Mouse (Mus musculus): ENCODE results near the gene Zfp605. TPM values are rescaled to one million over a fixed set of nuclear protein-coding genes. Genes with fewer than 3 reads are reported as not detected.
"Not testable (repeated sequence)": the region's sequence is repeated elsewhere in the genome, so short reads cannot be mapped to it uniquely, and the experiment has no call there.

Zfp605 gene
- polyA plus RNA-seq, 1 experiment from 2014 or later, result 3.0 TPM

GRCm38 (mm10) chr5:110106140-110106871, 3.6 kb upstream of the Zfp605 start:
- H3K36me3 ChIP-seq (ENCODE audit: control insufficient read depth, insufficient read depth, low read length), result peaks cover 36% of the 10 kb centered on the region
- H3K9ac ChIP-seq (ENCODE audit: low read length), result no peak overlapping the region; the same call in 1 of the 2 replicates
- H3K9me3 ChIP-seq (replicated peaks; ENCODE audit: control insufficient read depth, low read length), result peaks cover 6% of the 10 kb centered on the region
- H3K4me3 ChIP-seq (replicated peaks; ENCODE audit: low read length), result peak overlapping the region; percentile 94
- 93% methylated on average over 26 of the region's 26 CpGs for WGBS
- peak overlapping the region; percentile 93 for H3K4me2 ChIP-seq (ENCODE audit: low read depth, low read length)
- no peaks in the 10 kb centered on the region for H3K27me3 ChIP-seq (ENCODE audit: control insufficient read depth, insufficient read depth, low read length)
- no peak overlapping the region for H3K27ac ChIP-seq (ENCODE audit: low read length)
- peaks cover 21% of the 10 kb centered on the region for H3K4me1 ChIP-seq (ENCODE audit: control insufficient read depth, insufficient read depth, low read length)
- no peak for ATAC-seq (ENCODE audit: insufficient read depth, low FRiP score)

DNA sequence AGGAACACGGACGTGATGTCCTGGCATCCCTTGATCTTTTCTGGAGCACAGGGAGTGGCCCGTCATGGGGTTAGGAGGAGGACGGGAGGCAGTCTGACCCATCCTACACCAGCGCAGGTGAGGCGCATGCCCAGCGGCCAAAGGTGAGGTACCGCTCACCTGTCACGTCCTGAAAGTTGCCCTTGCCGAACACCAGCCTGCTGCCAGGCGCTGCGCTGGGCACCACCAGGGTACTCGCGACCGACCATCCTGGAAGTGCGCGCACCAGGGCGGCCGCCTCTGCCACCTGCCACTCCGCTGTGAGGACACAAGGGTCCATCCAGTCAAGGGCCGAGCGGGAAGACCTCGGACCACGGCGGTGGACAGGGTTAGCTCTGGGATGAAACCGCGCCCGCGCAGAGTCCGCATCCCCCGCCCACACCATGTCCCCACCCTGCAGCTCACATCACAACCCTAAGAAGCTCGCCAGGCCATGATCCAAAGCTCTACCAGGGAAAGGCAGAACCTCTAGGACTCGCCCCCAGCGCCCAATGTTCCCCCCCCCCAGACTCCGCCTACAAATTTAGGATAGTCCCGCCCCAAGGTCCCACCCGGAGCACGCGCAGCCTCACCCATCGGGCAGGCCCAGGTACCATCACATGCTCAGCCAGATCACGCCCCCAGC, 2.9 kb upstream of the Zfp605 start:
- WGBS, result 13% methylated on average over 41 of the region's 41 CpGs
- Histone ChIP-seq H3K9ac (ENCODE audit: low read length) (peak overlapping the region; percentile 97), H3K4me2 (ENCODE audit: low read depth, low read length) (peak overlapping the region; percentile 93), H3K9me3 (replicated peaks; ENCODE audit: control insufficient read depth, low read length) (peaks cover 6% of the 10 kb centered on the region), H3K27me3 (ENCODE audit: control insufficient read depth, insufficient read depth, low read length) (no peaks in the 10 kb centered on the region), H3K4me1 (ENCODE audit: control insufficient read depth, insufficient read depth, low read length) (peaks cover 14% of the 10 kb centered on the region), H3K27ac (ENCODE audit: low read length) (peak overlapping the region; percentile 100), H3K4me3 (replicated peaks; ENCODE audit: low read length) (peak overlapping the region; percentile 94), H3K36me3 (ENCODE audit: control insufficient read depth, insufficient read depth, low read length) (peaks cover 36% of the 10 kb centered on the region)
- no peak; the same call in 1 of the 2 replicates for ATAC-seq (ENCODE audit: insufficient read depth, low FRiP score)

GRCm38 (mm10) chr5:110107581-110108304, 2.1 kb upstream of the Zfp605 start, which contains the start of gene Gtpbp6:
Gene Gtpbp6 (minus strand): TSS chr5:110108197.
- ATAC-seq (ENCODE audit: insufficient read depth, low FRiP score), result peak; percentile 89
- H3K36me3 ChIP-seq (ENCODE audit: control insufficient read depth, insufficient read depth, low read length), result peaks cover 36% of the 10 kb centered on the region
- peak within 1 kb of the TSS; percentile 97 for H3K9ac ChIP-seq (ENCODE audit: low read length)
- peaks cover 6% of the 10 kb centered on the region for H3K9me3 ChIP-seq (replicated peaks; ENCODE audit: control insufficient read depth, low read length)
- no peaks in the 10 kb centered on the region for H3K27me3 ChIP-seq (ENCODE audit: control insufficient read depth, insufficient read depth, low read length)
- peak within 1 kb of the TSS; percentile 100 for H3K27ac ChIP-seq (ENCODE audit: low read length)
- whole genome bisulfite sequencing, result under 1% methylated on average over 71 of the region's 71 CpGs
- H3K4me2 ChIP-seq (ENCODE audit: low read depth, low read length), result peak within 1 kb of the TSS; percentile 93
- peak within 1 kb of the TSS; percentile 94 for H3K4me3 ChIP-seq (replicated peaks; ENCODE audit: low read length)
- H3K4me1 ChIP-seq (ENCODE audit: control insufficient read depth, insufficient read depth, low read length), result peaks cover 11% of the 10 kb centered on the region

DNA sequence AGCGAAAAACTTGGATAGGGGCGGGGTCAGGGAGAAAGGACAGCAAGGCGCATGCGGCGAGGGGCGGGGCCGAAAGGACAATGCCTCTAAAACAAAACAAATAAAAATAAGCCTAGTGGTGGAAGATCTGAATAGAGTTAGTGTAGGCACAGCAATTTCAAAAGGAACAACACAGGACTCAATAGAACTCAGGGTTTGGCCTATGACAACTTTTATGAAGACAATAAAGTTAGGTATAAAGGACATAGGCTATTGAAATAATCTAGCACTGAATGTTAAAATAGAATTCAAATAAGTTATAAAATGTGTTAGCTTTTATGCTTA, 1.6 kb upstream of the Zfp605 start:
- peaks cover 34% of the 10 kb centered on the region for H3K36me3 ChIP-seq (ENCODE audit: control insufficient read depth, insufficient read depth, low read length)
- WGBS, result 0% methylated on average over 7 of the region's 7 CpGs
- ATAC-seq (ENCODE audit: insufficient read depth, low FRiP score), result no peak

GRCm38 (mm10) chr5:110122380-110122779, 12.5 kb downstream of the Zfp605 start:
- not testable (repeated sequence) for ATAC-seq (ENCODE audit: insufficient read depth, low FRiP score); H3K4me1 ChIP-seq (ENCODE audit: control insufficient read depth, insufficient read depth, low read length); H3K4me2 ChIP-seq (ENCODE audit: low read depth, low read length); H3K27ac ChIP-seq (ENCODE audit: low read length); H3K9me3 ChIP-seq (replicated peaks; ENCODE audit: control insufficient read depth, low read length); H3K27me3 ChIP-seq (ENCODE audit: control insufficient read depth, insufficient read depth, low read length); H3K9ac ChIP-seq (ENCODE audit: low read length); H3K4me3 ChIP-seq (replicated peaks; ENCODE audit: low read length)
- 81% methylated on average over 3 of the region's 3 CpGs for WGBS
- peaks cover 21% of the 10 kb centered on the region for H3K36me3 ChIP-seq (ENCODE audit: control insufficient read depth, insufficient read depth, low read length)

More for the DNA sequence above, 1.6 kb upstream of the Zfp605 start:
- no peaks in the 10 kb centered on the region for H3K27me3 ChIP-seq (ENCODE audit: control insufficient read depth, insufficient read depth, low read length)
- peaks cover 6% of the 10 kb centered on the region for H3K9me3 ChIP-seq (replicated peaks; ENCODE audit: control insufficient read depth, low read length)
- no peak overlapping the region for H3K9ac ChIP-seq (ENCODE audit: low read length)
- peaks cover 11% of the 10 kb centered on the region for H3K4me1 ChIP-seq (ENCODE audit: control insufficient read depth, insufficient read depth, low read length)
- H3K4me3 ChIP-seq (replicated peaks; ENCODE audit: low read length), result peak overlapping the region; percentile 94
- peak overlapping the region; percentile 100 for H3K27ac ChIP-seq (ENCODE audit: low read length)
- peak overlapping the region; percentile 93 for H3K4me2 ChIP-seq (ENCODE audit: low read depth, low read length)

DNA sequence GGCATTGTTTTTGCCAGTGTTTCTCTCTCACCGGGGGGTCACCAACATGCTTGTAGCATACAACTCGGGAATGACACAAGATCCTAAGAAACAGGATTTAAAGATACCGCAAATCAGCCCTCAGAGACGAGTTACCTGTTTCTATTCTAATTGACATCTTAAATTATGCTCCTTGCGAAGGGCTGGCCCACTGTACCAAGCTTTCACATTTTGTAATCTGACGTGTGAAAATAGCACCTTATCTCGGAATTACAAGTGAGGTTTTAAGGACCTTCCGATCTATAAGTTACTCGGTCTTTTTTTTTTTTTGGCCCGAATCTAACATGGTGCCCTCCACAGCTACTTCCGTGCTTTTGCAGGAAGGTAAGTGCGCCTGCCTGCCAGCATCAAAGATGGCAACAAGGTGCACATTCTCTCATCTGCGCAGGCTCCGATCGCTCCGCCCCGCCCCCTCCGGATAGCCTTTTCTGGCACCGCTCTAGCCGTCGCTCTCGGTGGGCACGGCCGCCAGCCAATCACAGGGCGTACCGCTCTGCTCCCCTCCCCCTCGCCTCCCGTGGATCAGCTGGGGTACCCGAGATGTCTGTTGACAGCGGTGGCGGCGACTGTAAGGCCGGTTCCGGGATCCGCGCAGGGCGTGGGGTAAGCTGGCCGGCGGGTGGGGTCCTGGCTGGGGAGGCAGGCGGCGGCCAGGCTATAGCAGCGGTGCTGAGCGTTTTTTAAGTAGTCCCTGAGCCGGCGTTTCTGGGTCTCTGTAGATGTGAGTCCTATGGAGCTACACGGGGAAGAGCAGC, 25.6 kb downstream of the Zfp605 start, which contains the start of gene Chfr:
Gene Chfr, plus strand, starts transcription at position 550 of the 794 bp plus-strand sequence.
- Histone ChIP-seq H3K27ac (ENCODE audit: low read length) (peak within 1 kb of the TSS; percentile 63), H3K9me3 (replicated peaks; ENCODE audit: control insufficient read depth, low read length) (peaks cover 7% of the 10 kb centered on the region; the same call in 1 of the 2 replicates), H3K9ac (ENCODE audit: low read length) (peak within 1 kb of the TSS; percentile 86), H3K36me3 (ENCODE audit: control insufficient read depth, insufficient read depth, low read length) (no peaks in the 10 kb centered on the region), H3K4me2 (ENCODE audit: low read depth, low read length) (peak within 1 kb of the TSS; percentile 68), H3K4me3 (replicated peaks; ENCODE audit: low read length) (peak within 1 kb of the TSS; percentile 88), H3K4me1 (ENCODE audit: control insufficient read depth, insufficient read depth, low read length) (0 out of 2 replicates have a peak, but pooled peaks cover 2% of the 10 kb centered on the region), H3K27me3 (ENCODE audit: control insufficient read depth, insufficient read depth, low read length) (no peaks in the 10 kb centered on the region)
- 3% methylated on average over 46 of the region's 46 CpGs for WGBS
- peak; percentile 100 for ATAC-seq (ENCODE audit: insufficient read depth, low FRiP score)

DNA sequence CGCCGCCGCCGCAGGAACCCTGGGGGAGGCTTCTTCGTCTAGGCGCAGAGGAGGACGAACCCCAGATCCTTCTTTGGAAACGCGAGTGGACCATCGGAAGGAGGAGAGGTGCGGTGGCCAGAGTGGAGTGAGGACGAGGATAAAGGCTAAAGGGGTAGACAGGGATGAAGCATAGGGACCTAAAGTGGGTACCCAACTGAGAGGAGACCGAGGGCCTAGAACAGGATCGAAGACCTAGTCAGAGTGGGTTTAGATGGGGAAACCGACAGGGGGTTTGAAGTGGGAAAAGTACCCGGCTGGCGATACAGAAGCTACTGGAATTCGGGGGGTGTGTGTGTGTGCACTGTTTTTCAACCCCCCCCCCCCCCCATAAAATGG, 26.2 kb downstream of the Zfp605 start:
- Histone ChIP-seq H3K4me2 (ENCODE audit: low read depth, low read length) (peak overlapping the region; percentile 68), H3K27me3 (ENCODE audit: control insufficient read depth, insufficient read depth, low read length) (no peaks in the 10 kb centered on the region), H3K27ac (ENCODE audit: low read length) (peak overlapping the region; percentile 63), H3K36me3 (ENCODE audit: control insufficient read depth, insufficient read depth, low read length) (no peaks in the 10 kb centered on the region), H3K9ac (ENCODE audit: low read length) (peak overlapping the region; percentile 86), H3K4me3 (replicated peaks; ENCODE audit: low read length) (peak overlapping the region; percentile 88), H3K4me1 (ENCODE audit: control insufficient read depth, insufficient read depth, low read length) (0 out of 2 replicates have a peak, but pooled peaks cover 2% of the 10 kb centered on the region), H3K9me3 (replicated peaks; ENCODE audit: control insufficient read depth, low read length) (peaks cover 7% of the 10 kb centered on the region; the same call in 1 of the 2 replicates)
- ATAC-seq (ENCODE audit: insufficient read depth, low FRiP score), result no peak
- WGBS, result 5% methylated on average over 18 of the region's 18 CpGs

- no peak for ATAC-seq (ENCODE audit: insufficient read depth, low FRiP score)
- Histone ChIP-seq H3K27ac (ENCODE audit: low read length) (no peak overlapping the region), H3K4me1 (ENCODE audit: control insufficient read depth, insufficient read depth, low read length) (0 out of 2 replicates have a peak, but pooled peaks cover 2% of the 10 kb centered on the region), H3K4me3 (replicated peaks; ENCODE audit: low read length) (no peak overlapping the region), H3K36me3 (ENCODE audit: control insufficient read depth, insufficient read depth, low read length) (no peaks in the 10 kb centered on the region), H3K27me3 (ENCODE audit: control insufficient read depth, insufficient read depth, low read length) (no peaks in the 10 kb centered on the region), H3K9me3 (replicated peaks; ENCODE audit: control insufficient read depth, low read length) (peaks cover 7% of the 10 kb centered on the region; the same call in 1 of the 2 replicates), H3K9ac (ENCODE audit: low read length) (no peak overlapping the region), H3K4me2 (ENCODE audit: low read depth, low read length) (no peak overlapping the region)
- WGBS, result 95% methylated on average over 3 of the region's 3 CpGs
Observed at GRCm38 (mm10) chr5:110137816-110138215, 27.9 kb downstream of the Zfp605 start.
